Mouse (Mus musculus): ENCODE measurements around the gene Kif21b.

The Kif21b gene

GRCm38 (mm10) chr1:136156304-136156703, 25.1 kb downstream of the Kif21b start:
- DNase-seq (ENCODE audit: extremely low spot score, low read depth, low spot score) = no peak

GRCm38 (mm10) chr1:136156951-136157350, 25.8 kb downstream of the Kif21b start:
- no peak for DNase-seq (ENCODE audit: extremely low spot score, low read depth, low spot score)

- DNase-seq (ENCODE audit: extremely low spot score, low read depth, low spot score) = no peak
Measured at GRCm38 (mm10) chr1:136159830-136160229, 28.6 kb downstream of the Kif21b start.

- DNase-seq (ENCODE audit: extremely low spot score, low read depth, low spot score) = no peak
Measured at GRCm38 (mm10) chr1:136160297-136160696, 29.1 kb downstream of the Kif21b start.

- no peak for DNase-seq (ENCODE audit: extremely low spot score, low read depth, low spot score)
Measured at GRCm38 (mm10) chr1:136160930-136161329, 29.7 kb downstream of the Kif21b start.

- DNase-seq (ENCODE audit: extremely low spot score, low read depth, low spot score) = no peak
Measured at GRCm38 (mm10) chr1:136161333-136161921, 30.2 kb downstream of the Kif21b start.

- no peak for DNase-seq (ENCODE audit: extremely low spot score, low read depth, low spot score)
Measured at GRCm38 (mm10) chr1:136165436-136165835, 34.2 kb downstream of the Kif21b start.

GRCm38 (mm10) chr1:136167657-136168056, 36.5 kb downstream of the Kif21b start:
- no peak for DNase-seq (ENCODE audit: extremely low spot score, low read depth, low spot score)

- peak; percentile 67 for DNase-seq (ENCODE audit: extremely low spot score, low read depth, low spot score)
Measured at GRCm38 (mm10) chr1:136170109-136170508, 38.9 kb downstream of the Kif21b start.

- DNase-seq (ENCODE audit: extremely low spot score, low read depth, low spot score) = no peak
Measured at GRCm38 (mm10) chr1:136172696-136173095, 41.5 kb downstream of the Kif21b start.

- DNase-seq (ENCODE audit: extremely low spot score, low read depth, low spot score) = no peak
Measured at GRCm38 (mm10) chr1:136174101-136174606, 43.0 kb downstream of the Kif21b start.

- DNase-seq (ENCODE audit: extremely low spot score, low read depth, low spot score) = peak; percentile 14
Measured at GRCm38 (mm10) chr1:136175183-136175582, 44.0 kb downstream of the Kif21b start.

- no peak for DNase-seq (ENCODE audit: extremely low spot score, low read depth, low spot score)
Measured at GRCm38 (mm10) chr1:136177085-136177484, 45.9 kb downstream of the Kif21b start.

GRCm38 (mm10) chr1:136178741-136179140, 47.6 kb downstream of the Kif21b start:
- no peak for DNase-seq (ENCODE audit: extremely low spot score, low read depth, low spot score)

GRCm38 (mm10) chr1:136179511-136180001, 48.4 kb downstream of the Kif21b start:
- DNase-seq (ENCODE audit: extremely low spot score, low read depth, low spot score) = no peak

- DNase-seq (ENCODE audit: extremely low spot score, low read depth, low spot score) = no peak
Measured at GRCm38 (mm10) chr1:136190033-136190432, 58.8 kb downstream of the Kif21b start.

- DNase-seq (ENCODE audit: extremely low spot score, low read depth, low spot score) = no peak
Measured at GRCm38 (mm10) chr1:136212803-136213202, 81.6 kb downstream of the Kif21b start, which contains the start of gene Mroh3. TSS of gene Mroh3 (minus strand) at chr1:136212828.

- no peak for DNase-seq (ENCODE audit: extremely low spot score, low read depth, low spot score)
Measured at GRCm38 (mm10) chr1:136214304-136214703, 83.1 kb downstream of the Kif21b start.

GRCm38 (mm10) chr1:136220037-136220871, 89.1 kb downstream of the Kif21b start:
- no peak for DNase-seq (ENCODE audit: extremely low spot score, low read depth, low spot score)

- no peak for DNase-seq (ENCODE audit: extremely low spot score, low read depth, low spot score)
Measured at GRCm38 (mm10) chr1:136222386-136222785, 91.2 kb downstream of the Kif21b start.

- DNase-seq (ENCODE audit: extremely low spot score, low read depth, low spot score) = no peak
Measured at GRCm38 (mm10) chr1:136223758-136224342, 92.7 kb downstream of the Kif21b start.

GRCm38 (mm10) chr1:136225846-136226245, 94.7 kb downstream of the Kif21b start:
- no peak for DNase-seq (ENCODE audit: extremely low spot score, low read depth, low spot score)
